ENCODE assay signal across 15 mouse cellular contexts in genomic region chr1:131161091-131161490, GRCm38 (mm10). TPM values are rescaled to one million over a fixed set of nuclear protein-coding genes. Genes with fewer than 3 reads are reported as not detected.
DNase-seq lines count a peak whose midpoint lies in the region; ATAC-seq lines count a peak whose summit lies in the region.
"Had no signal": no experiment of that assay in that cellular context is flagged by ENCODE, and none has a peak within 500 bp of the region (broad histone marks: within the 10 kb centered on the region; RNA-seq: fewer than 3 reads in every experiment).

No protein-coding gene starts in this region.

- peaks cover 85% of the 10 kb centered on the region for H3K36me3 ChIP-seq in liver, embryonic 12.5 days
- peaks cover 78% of the 10 kb centered on the region for H3K36me3 ChIP-seq in forebrain, embryonic 12.5 days (replicated peaks)

- no peak overlapping the region for H3K27ac ChIP-seq in liver, embryonic 12.5 days
- no peak overlapping the region for H3K27ac ChIP-seq in forebrain, embryonic 12.5 days
- H3K27ac ChIP-seq: midbrain, embryonic 10.5 days had no signal

- ATAC-seq in liver, embryonic 12.5 days = peak; percentile 60
- ATAC-seq in common myeloid progenitor, adult 5-6 weeks (replicated peaks; ENCODE audit: low read depth, poor library complexity, severe bottlenecking) = peak; percentile 34; the same call in 1 of the 2 replicates
- ATAC-seq in megakaryocyte progenitor cell, adult 5-6 weeks (replicated peaks; ENCODE audit: poor library complexity) = peak; percentile 40; the same call in 1 of the 2 replicates
- ATAC-seq in forebrain, embryonic 12.5 days (ENCODE audit: low FRiP score) = no peak
- ATAC-seq: forebrain, embryonic 16.5 days had no signal

- 51% methylated on average over 11 of the region's 11 CpGs for WGBS in liver, embryonic 12.5 days (ENCODE audit: insufficient replicate concordance)
- 90% methylated on average over 11 of the region's 11 CpGs for WGBS in forebrain, embryonic 12.5 days

- H3K4me1 ChIP-seq in liver, embryonic 12.5 days = peaks cover 11% of the 10 kb centered on the region; the same call in 1 of the 2 replicates
- no peaks in the 10 kb centered on the region for H3K4me1 ChIP-seq in forebrain, embryonic 12.5 days
- H3K4me1 ChIP-seq: midbrain, embryonic 10.5 days had no signal

- DNase-seq in liver (no peak), ES-CJ7 (ENCODE audit: low read depth, low spot score) (peak; percentile 98)
- DNase-seq in right cerebral cortex, postnatal 10 days (ENCODE audit: low spot score in 2 of 2) = no peak
- DNase-seq: adrenal gland, postnatal 14 days; B cell, adult 2 months; cerebellum, adult 2 months; kidney, adult 9 months; thymus, postnatal 36 days had no signal

- no peaks in the 10 kb centered on the region for H3K9me3 ChIP-seq in liver, embryonic 12.5 days (replicated peaks)
- no peaks in the 10 kb centered on the region for H3K9me3 ChIP-seq in forebrain, embryonic 12.5 days
- H3K9me3 ChIP-seq: midbrain, embryonic 10.5 days had no signal

- no peak overlapping the region for H3K4me2 ChIP-seq in liver, embryonic 12.5 days
- no peak overlapping the region for H3K4me2 ChIP-seq in forebrain, embryonic 12.5 days

- H3K27me3 ChIP-seq in liver, embryonic 12.5 days (replicated peaks) = no peaks in the 10 kb centered on the region
- H3K27me3 ChIP-seq in forebrain, embryonic 12.5 days = no peaks in the 10 kb centered on the region

- H3K4me3 ChIP-seq in liver, embryonic 12.5 days = no peak overlapping the region
- H3K4me3 ChIP-seq in forebrain, embryonic 12.5 days (replicated peaks) = no peak overlapping the region
- H3K4me3 ChIP-seq: erythroblast, embryonic 14.5 days; midbrain, embryonic 10.5 days had no signal

- no peak overlapping the region for H3K9ac ChIP-seq in liver, embryonic 12.5 days
- H3K9ac ChIP-seq in forebrain, embryonic 12.5 days = no peak overlapping the region

RNA-seq across cellular contexts. Expression of gene Eif2d, which starts 8.1 kb away (rescaled TPM):
- 42.2 and 42.6 TPM in 2 replicates for polyA plus RNA-seq in liver, embryonic 12.5 days (2016; fragmentation: Nextera tagmentation; extraction: Ambion mirVana)
- 28.7 and 32.8 TPM in 2 replicates for total RNA-seq in common myeloid progenitor, adult 5-6 weeks (2017)
- 36.9 and 37.6 TPM in 2 replicates for total RNA-seq in megakaryocyte progenitor cell, adult 5-6 weeks (2015)
- 29.7 and 34.0 TPM in 2 replicates for total RNA-seq in megakaryocyte progenitor cell, adult 5-6 weeks (2017)
- polyA plus RNA-seq in forebrain, embryonic 12.5 days (2016; fragmentation: Nextera tagmentation; extraction: Ambion mirVana) = 54.8 and 56.0 TPM in 2 replicates

RNA-seq across cellular contexts. Expression of gene Dyrk3, which starts 23.0 kb away (rescaled TPM):
- 17.6 and 17.7 TPM in 2 replicates for polyA plus RNA-seq in liver, embryonic 12.5 days (2016; fragmentation: Nextera tagmentation; extraction: Ambion mirVana)
- total RNA-seq in common myeloid progenitor, adult 5-6 weeks (2017) = 10.3 and 11.4 TPM in 2 replicates
- total RNA-seq in megakaryocyte progenitor cell, adult 5-6 weeks (2015) = 6.4 and 7.9 TPM in 2 replicates
- total RNA-seq in megakaryocyte progenitor cell, adult 5-6 weeks (2017) = 4.0 and 5.7 TPM in 2 replicates
- 20.9 and 21.8 TPM in 2 replicates for polyA plus RNA-seq in forebrain, embryonic 12.5 days (2016; fragmentation: Nextera tagmentation; extraction: Ambion mirVana)
